Mouse (Mus musculus) B cell, adult 2 months (primary cell): ENCODE data around the gene Ttc3.
"Not testable (repeated sequence)": the region's sequence is repeated elsewhere in the genome, so short reads cannot be mapped to it uniquely, and the experiment has no call there.

Experiments used
- DNase-seq, 2 experiments: peaks; one replicate each; pipeline ENCODE4 v3.0.0; 2022

Gene Ttc3

GRCm38 (mm10) chr16:94370173-94370914, at the start of gene Ttc3:
Ttc3 (plus strand) TSS chr16:94370618.
- peak; percentile 88 to 91 for DNase-seq

GRCm38 (mm10) chr16:94323681-94324080, 46.7 kb upstream of the Ttc3 start:
- DNase-seq: no peak

GRCm38 (mm10) chr16:94326008-94326407, 44.4 kb upstream of the Ttc3 start:
- no peak for DNase-seq

GRCm38 (mm10) chr16:94327781-94328711, 42.4 kb upstream of the Ttc3 start, which contains the start of gene Ripply3:
Ripply3 (plus strand) TSS chr16:94328420.
- DNase-seq: peak; percentile 36 to 50

GRCm38 (mm10) chr16:94328881-94329867, 41.2 kb upstream of the Ttc3 start:
- peak; percentile 39 to 43 for DNase-seq

GRCm38 (mm10) chr16:94330429-94330828, 40.0 kb upstream of the Ttc3 start:
- no peak for DNase-seq

GRCm38 (mm10) chr16:94331233-94331885, 39.1 kb upstream of the Ttc3 start:
- no peak for DNase-seq

- peak; percentile 89 to 92 for DNase-seq
Measured at GRCm38 (mm10) chr16:94331886-94332252, 38.5 kb upstream of the Ttc3 start.

GRCm38 (mm10) chr16:94335656-94336055, 34.8 kb upstream of the Ttc3 start:
- no peak for DNase-seq

- DNase-seq: not testable (repeated sequence)
Measured at GRCm38 (mm10) chr16:94339164-94340160, 31.0 kb upstream of the Ttc3 start.

GRCm38 (mm10) chr16:94345733-94346132, 24.7 kb upstream of the Ttc3 start:
- DNase-seq: no peak

GRCm38 (mm10) chr16:94347080-94347731, 23.2 kb upstream of the Ttc3 start:
- no peak for DNase-seq

- no peak for DNase-seq
Measured at GRCm38 (mm10) chr16:94348779-94349178, 21.6 kb upstream of the Ttc3 start.

- peak; percentile 24 to 27 for DNase-seq
Measured at GRCm38 (mm10) chr16:94349588-94350286, 20.7 kb upstream of the Ttc3 start.

- DNase-seq: peak; percentile 29 to 45
Measured at GRCm38 (mm10) chr16:94350287-94350677, 20.1 kb upstream of the Ttc3 start.

- peak; percentile 66 to 72 for DNase-seq
Measured at GRCm38 (mm10) chr16:94354450-94354849, 16.0 kb upstream of the Ttc3 start.

- no peak for DNase-seq
Measured at GRCm38 (mm10) chr16:94356046-94356445, 14.4 kb upstream of the Ttc3 start.

GRCm38 (mm10) chr16:94356776-94357494, 13.5 kb upstream of the Ttc3 start:
- no peak for DNase-seq

- DNase-seq: no peak
Measured at GRCm38 (mm10) chr16:94358091-94358490, 12.3 kb upstream of the Ttc3 start.
